Mouse (Mus musculus): ENCODE data around the gene Etnk1. TPM values are rescaled to one million over a fixed set of nuclear protein-coding genes. Genes with fewer than 3 reads are reported as not detected.
"Not testable (repeated sequence)": the region's sequence is repeated elsewhere in the genome, so short reads cannot be mapped to it uniquely, and the experiment has no call there.

The Etnk1 gene
- total RNA-seq (2021), result 100 to 1,000 TPM; 161 to 170 TPM
- long read RNA-seq, experiment 1, full-length matches to known transcripts, result 43 of 61 reads
- long read RNA-seq, experiment 1, partial matches to known transcripts, result 2 of 61 reads
- long read RNA-seq, experiment 1, other reads (novel, unspliced or antisense), result 16 of 61 reads
- long read RNA-seq, experiment 2, full-length matches to known transcripts, result 39 of 63 reads
- long read RNA-seq, experiment 2, partial matches to known transcripts, result 1 of 63 reads
- long read RNA-seq, experiment 2, other reads (novel, unspliced or antisense), result 23 of 63 reads

GRCm38 (mm10) chr6:143166452-143167357, at the start of gene Etnk1:
Gene Etnk1 (plus strand): TSS chr6:143167221.
- intact Hi-C loops (cut with DNase I), result loop anchor here (5.0 kb wide), 1 partner anchor 69 kb away; no protein-coding TSS in a partner anchor
- peak; percentile 98 to 99 for DNase-seq (ENCODE audit: low spot score in 2 of 2)

GRCm38 (mm10) chr6:143119325-143119724, 47.7 kb upstream of the Etnk1 start:
- DNase-seq (ENCODE audit: low spot score in 2 of 2), result no peak
- intact Hi-C loops (cut with DNase I), result no loop called here

GRCm38 (mm10) chr6:143125721-143126120, 41.3 kb upstream of the Etnk1 start:
- DNase-seq (ENCODE audit: low spot score in 2 of 2), result no peak
- intact Hi-C loops (cut with DNase I), result no loop called here

- intact Hi-C loops (cut with DNase I), result no loop called here
- DNase-seq (ENCODE audit: low spot score in 2 of 2), result no peak
Measured at GRCm38 (mm10) chr6:143129466-143129865, 37.6 kb upstream of the Etnk1 start.

GRCm38 (mm10) chr6:143129952-143130351, 37.1 kb upstream of the Etnk1 start:
- DNase-seq (ENCODE audit: low spot score in 2 of 2), result no peak
- intact Hi-C loops (cut with DNase I), result no loop called here

- DNase-seq (ENCODE audit: low spot score in 2 of 2), result no peak
- intact Hi-C loops (cut with DNase I), result no loop called here
Measured at GRCm38 (mm10) chr6:143130411-143130810, 36.6 kb upstream of the Etnk1 start.

- intact Hi-C loops (cut with DNase I), result no loop called here
- DNase-seq (ENCODE audit: low spot score in 2 of 2), result no peak
Measured at GRCm38 (mm10) chr6:143131895-143132652, 34.9 kb upstream of the Etnk1 start.

- DNase-seq (ENCODE audit: low spot score in 2 of 2), result no peak
- intact Hi-C loops (cut with DNase I), result no loop called here
Measured at GRCm38 (mm10) chr6:143133150-143133549, 33.9 kb upstream of the Etnk1 start.

- no peak for DNase-seq (ENCODE audit: low spot score in 2 of 2)
- intact Hi-C loops (cut with DNase I), result no loop called here
Measured at GRCm38 (mm10) chr6:143135097-143135496, 31.9 kb upstream of the Etnk1 start.

- intact Hi-C loops (cut with DNase I), result no loop called here
Measured at GRCm38 (mm10) chr6:143136688-143137087, 30.3 kb upstream of the Etnk1 start.

GRCm38 (mm10) chr6:143137341-143137740, 29.7 kb upstream of the Etnk1 start:
- intact Hi-C loops (cut with DNase I), result no loop called here
- no peak for DNase-seq (ENCODE audit: low spot score in 2 of 2)

More at GRCm38 (mm10) chr6:143136688-143137087, 30.3 kb upstream of the Etnk1 start:
- no peak for DNase-seq (ENCODE audit: low spot score in 2 of 2)

- intact Hi-C loops (cut with DNase I), result no loop called here
- DNase-seq (ENCODE audit: low spot score in 2 of 2), result no peak
Measured at GRCm38 (mm10) chr6:143139417-143139816, 27.6 kb upstream of the Etnk1 start.

GRCm38 (mm10) chr6:143140884-143141283, 26.1 kb upstream of the Etnk1 start:
- no peak for DNase-seq (ENCODE audit: low spot score in 2 of 2)
- intact Hi-C loops (cut with DNase I), result no loop called here

- DNase-seq (ENCODE audit: low spot score in 2 of 2); intact Hi-C loops (cut with DNase I): not testable (repeated sequence)
Measured at GRCm38 (mm10) chr6:143141624-143142592, 25.1 kb upstream of the Etnk1 start.

- DNase-seq (ENCODE audit: low spot score in 2 of 2), result no peak
- intact Hi-C loops (cut with DNase I), result no loop called here
Measured at GRCm38 (mm10) chr6:143142861-143143260, 24.2 kb upstream of the Etnk1 start.

GRCm38 (mm10) chr6:143143321-143143720, 23.7 kb upstream of the Etnk1 start:
- intact Hi-C loops (cut with DNase I), result no loop called here
- no peak for DNase-seq (ENCODE audit: low spot score in 2 of 2)

GRCm38 (mm10) chr6:143143775-143144273, 23.2 kb upstream of the Etnk1 start:
- intact Hi-C loops (cut with DNase I), result no loop called here
- peak in 1 of 2 experiments; percentile 8 for DNase-seq (ENCODE audit: low spot score in 2 of 2)

- no peak for DNase-seq (ENCODE audit: low spot score in 2 of 2)
- intact Hi-C loops (cut with DNase I), result no loop called here
Measured at GRCm38 (mm10) chr6:143144556-143144955, 22.5 kb upstream of the Etnk1 start.
